Mouse (Mus musculus) neural tube, embryonic 14.5 days (tissue): ENCODE results near the gene Ntm. TPM values are rescaled to one million over a fixed set of nuclear protein-coding genes. Genes with fewer than 3 reads are reported as not detected.

Source experiments
- ATAC-seq: fragments of 200-750 bp; cut with Nextera tagmentation; 2 replicates; pipeline ENCODE4 v1.8.0; 2017; ENCODE audit warnings: low read depth, mild to moderate bottlenecking, moderate TSS enrichment, moderate library complexity
- H3K27ac ChIP-seq: fragments of 300-500 bp; sonication (generic); 2 replicates; pipeline ENCODE4 v1.5.1; 2014; ENCODE audit warnings: low read depth, mild to moderate bottlenecking, control low read depth, low read length, moderate library complexity, mixed read lengths
- H3K27me3 ChIP-seq: fragments of 300-500 bp; sonication (generic); 2 replicates; pipeline ENCODE4 v1.6.1; 2014; ENCODE audit warnings: low read length; ENCODE audit not compliant: control insufficient read depth, insufficient read depth
- H3K36me3 ChIP-seq: fragments of 300-500 bp; sonication (generic); 2 replicates; pipeline ENCODE4 v1.6.1; 2014; ENCODE audit warnings: low read length, mixed read lengths; ENCODE audit not compliant: control insufficient read depth, insufficient read depth
- H3K4me1 ChIP-seq: fragments of 300-500 bp; sonication (generic); 2 replicates; pipeline ENCODE4 v1.6.1; 2014; ENCODE audit warnings: low read length; ENCODE audit not compliant: control insufficient read depth, insufficient read depth
- H3K4me2 ChIP-seq: fragments of 300-500 bp; sonication (generic); 2 replicates; pipeline ENCODE4 v1.6.1; 2014; ENCODE audit warnings: mild to moderate bottlenecking, low read depth, low read length, control low read depth
- H3K4me3 ChIP-seq: fragments of 300-500 bp; sonication (generic); 2 replicates; pipeline ENCODE4 v1.5.1; 2014; ENCODE audit warnings: low read depth, low read length, control low read depth, mixed read lengths
- H3K9ac ChIP-seq: fragments of 300-500 bp; sonication (generic); replicated peaks from 2 replicates; pipeline ENCODE4 v1.6.1; 2014; ENCODE audit warnings: low read depth, mild to moderate bottlenecking, control low read depth, low read length, mixed read lengths
- H3K9me3 ChIP-seq: fragments of 300-500 bp; sonication (generic); 2 replicates; pipeline ENCODE4 v1.6.1; 2016; ENCODE audit warnings: low read length; ENCODE audit not compliant: control insufficient read depth
- WGBS: fragments of 180-500 bp; shearing (Covaris S2); extraction: QIAGEN DNeasy Blood & Tissue Kit; methylation state at CpG from one replicate; pipeline ENCODE4 v1.1.7; 2014; 5-methylcytosine and 5-hydroxymethylcytosine counted together
- polyA plus RNA-seq: library from polyadenylated mRNA; unstranded; fragments of >200 nt; fragmentation: Nextera tagmentation; extraction: Ambion mirVana; gene quantifications from 2 replicates; pipeline ENCODE4 v1.2.1, GENCODE M21; 2014

Ntm gene
- polyA plus RNA-seq, 1 experiment from 2014 or later: 237 TPM

GRCm38 (mm10) chr9:29682224-29682623 is 280.7 kb downstream of the Ntm start:
- Histone ChIP-seq H3K27ac (no peak overlapping the region), H3K36me3 (no peaks in the 10 kb centered on the region), H3K9me3 (no peaks in the 10 kb centered on the region), H3K27me3 (no peaks in the 10 kb centered on the region), H3K4me1 (no peaks in the 10 kb centered on the region; the same call in 1 of the 2 replicates), H3K4me2 (no peak overlapping the region), H3K9ac (no peak overlapping the region), H3K4me3 (no peak overlapping the region)
- 52% methylated on average over 6 of the region's 6 CpGs for WGBS
- no peak for ATAC-seq

GRCm38 (mm10) chr9:29680677-29681076 is 282.3 kb downstream of the Ntm start:
- no peak overlapping the region for H3K4me2 ChIP-seq
- H3K27me3 ChIP-seq: no peaks in the 10 kb centered on the region
- no peak overlapping the region for H3K9ac ChIP-seq
- no peaks in the 10 kb centered on the region; the same call in 1 of the 2 replicates for H3K4me1 ChIP-seq
- H3K4me3 ChIP-seq: no peak overlapping the region
- 8% methylated on average over 5 of the region's 5 CpGs for WGBS
- H3K27ac ChIP-seq: no peak overlapping the region
- no peaks in the 10 kb centered on the region for H3K9me3 ChIP-seq
- no peaks in the 10 kb centered on the region for H3K36me3 ChIP-seq
- ATAC-seq: no peak

- no peak for ATAC-seq
- Histone ChIP-seq H3K9me3 (no peaks in the 10 kb centered on the region), H3K4me2 (no peak overlapping the region), H3K4me1 (no peaks in the 10 kb centered on the region), H3K36me3 (no peaks in the 10 kb centered on the region), H3K27ac (no peak overlapping the region), H3K9ac (no peak overlapping the region), H3K4me3 (no peak overlapping the region), H3K27me3 (no peaks in the 10 kb centered on the region)
- 58% methylated on average over 8 of the region's 8 CpGs for WGBS
These were observed 289.0 kb downstream of the Ntm start for GRCm38 (mm10) chr9:29673911-29674310.

GRCm38 (mm10) chr9:29671861-29672260 is 291.1 kb downstream of the Ntm start:
- Histone ChIP-seq H3K9me3 (no peaks in the 10 kb centered on the region), H3K9ac (no peak overlapping the region), H3K4me2 (no peak overlapping the region), H3K27ac (no peak overlapping the region), H3K4me1 (no peaks in the 10 kb centered on the region), H3K27me3 (no peaks in the 10 kb centered on the region), H3K4me3 (no peak overlapping the region), H3K36me3 (no peaks in the 10 kb centered on the region)
- 84% methylated on average over 6 of the region's 6 CpGs for WGBS
- ATAC-seq: no peak

- Histone ChIP-seq H3K4me2 (no peak overlapping the region), H3K27me3 (no peaks in the 10 kb centered on the region), H3K4me3 (no peak overlapping the region), H3K27ac (no peak overlapping the region), H3K4me1 (0 out of 2 replicates have a peak, but pooled peaks cover 9% of the 10 kb centered on the region), H3K36me3 (no peaks in the 10 kb centered on the region), H3K9ac (no peak overlapping the region), H3K9me3 (no peaks in the 10 kb centered on the region)
- 56% methylated on average over 7 of the region's 7 CpGs for WGBS
- ATAC-seq: no peak
These were observed 299.7 kb downstream of the Ntm start for GRCm38 (mm10) chr9:29663286-29663685.

GRCm38 (mm10) chr9:29661468-29662145 is 301.3 kb downstream of the Ntm start:
- WGBS: 15% methylated on average over 3 of the region's 3 CpGs
- 0 out of 2 replicates have a peak, but pooled peaks cover 13% of the 10 kb centered on the region for H3K4me1 ChIP-seq
- ATAC-seq: peak; percentile 73; the same call in 1 of the 2 replicates
- H3K4me2 ChIP-seq: no peak overlapping the region
- H3K4me3 ChIP-seq: no peak overlapping the region
- H3K9ac ChIP-seq: no peak overlapping the region
- no peak overlapping the region; the same call in 1 of the 2 replicates for H3K27ac ChIP-seq
- no peaks in the 10 kb centered on the region for H3K27me3 ChIP-seq
- H3K9me3 ChIP-seq: no peaks in the 10 kb centered on the region
- H3K36me3 ChIP-seq: no peaks in the 10 kb centered on the region

GRCm38 (mm10) chr9:29660059-29660613 is 302.8 kb downstream of the Ntm start:
- Histone ChIP-seq H3K9me3 (no peaks in the 10 kb centered on the region), H3K36me3 (no peaks in the 10 kb centered on the region), H3K9ac (no peak overlapping the region), H3K27ac (no peak overlapping the region), H3K4me3 (no peak overlapping the region), H3K4me2 (no peak overlapping the region), H3K27me3 (no peaks in the 10 kb centered on the region), H3K4me1 (0 out of 2 replicates have a peak, but pooled peaks cover 15% of the 10 kb centered on the region)
- 49% methylated on average over 3 of the region's 3 CpGs for WGBS
- no peak for ATAC-seq

GRCm38 (mm10) chr9:29657761-29658465 is 305.0 kb downstream of the Ntm start:
- Histone ChIP-seq H3K4me3 (no peak overlapping the region), H3K4me2 (no peak overlapping the region), H3K9me3 (no peaks in the 10 kb centered on the region), H3K27ac (no peak overlapping the region), H3K4me1 (0 out of 2 replicates have a peak, but pooled peaks cover 12% of the 10 kb centered on the region), H3K9ac (no peak overlapping the region), H3K27me3 (no peaks in the 10 kb centered on the region), H3K36me3 (no peaks in the 10 kb centered on the region)
- ATAC-seq: no peak
- 50% methylated on average over 7 of the region's 7 CpGs for WGBS

- 0 out of 2 replicates have a peak, but pooled peaks cover 6% of the 10 kb centered on the region for H3K4me1 ChIP-seq
- H3K9me3 ChIP-seq: no peaks in the 10 kb centered on the region
- H3K27ac ChIP-seq: no peak overlapping the region; the same call in 1 of the 2 replicates
- no peaks in the 10 kb centered on the region for H3K36me3 ChIP-seq
- WGBS: 15% methylated on average over 6 of the region's 6 CpGs
- H3K9ac ChIP-seq: no peak overlapping the region
- H3K4me3 ChIP-seq: no peak overlapping the region
- 0 out of 2 replicates have a peak, but pooled peaks have one; percentile 25 for ATAC-seq
- no peaks in the 10 kb centered on the region for H3K27me3 ChIP-seq
- H3K4me2 ChIP-seq: no peak overlapping the region
These were observed 308.1 kb downstream of the Ntm start for GRCm38 (mm10) chr9:29654885-29655284.
